Mouse (Mus musculus) C2C12 (cell line): Measurements from ENCODE around the gene Lpp.

Experiments
- CEBPB ChIP-seq: IDR thresholded peaks from one replicate; pipeline ENCODE4 v1.6.1; 2011; ENCODE audit warnings: low read depth, mild to moderate bottlenecking, control low read depth, moderate library complexity
- CTCF ChIP-seq: IDR thresholded peaks from one replicate; pipeline ENCODE4 v1.5.1; 2011; ENCODE audit not compliant: control insufficient read depth, insufficient read depth, insufficient read length
- FOSL1 ChIP-seq: IDR thresholded peaks from one replicate; pipeline ENCODE4 v1.8.0; 2011; ENCODE audit warnings: mild to moderate bottlenecking, low read length; ENCODE audit not compliant: poor library complexity, insufficient read depth, severe bottlenecking

DNA sequence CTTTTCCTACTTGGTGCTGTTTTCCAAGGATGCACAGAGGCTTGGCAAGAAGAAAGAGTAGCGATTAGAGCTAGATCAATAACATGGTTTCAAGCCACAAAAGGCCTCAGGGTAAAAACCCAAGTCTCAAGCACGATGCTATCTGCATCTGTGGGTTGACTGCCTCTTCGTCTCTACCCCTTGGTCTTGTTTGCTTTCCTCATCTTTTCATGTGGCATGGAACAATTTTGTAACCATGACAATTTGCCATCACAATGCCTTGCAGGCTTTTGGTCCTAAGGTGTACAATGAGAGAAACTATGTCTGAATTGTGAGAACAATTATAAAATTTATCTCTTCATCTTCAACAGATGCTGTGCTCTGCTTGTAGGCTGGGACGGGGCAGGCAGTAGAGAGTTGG lies 145.7 kb downstream of the Lpp start:
- TF ChIP-seq CTCF (no peak), CEBPB (no peak), FOSL1 (no peak)
